Mouse (Mus musculus): ENCODE measurements around the gene Galk1. TPM values are rescaled to one million over a fixed set of nuclear protein-coding genes. Genes with fewer than 3 reads are reported as not detected.

Gene Galk1
- polyA plus RNA-seq, 1 experiment from 2014 or later = 137 TPM

- Histone ChIP-seq H3K27ac (ENCODE audit: low read depth, low read length) (no peak overlapping the region), H3K27me3 (ENCODE audit: control insufficient read depth, insufficient read depth, low read length) (peaks cover 7% of the 10 kb centered on the region; the same call in 1 of the 2 replicates), H3K4me1 (ENCODE audit: control insufficient read depth, insufficient read depth, low read length) (peaks cover 19% of the 10 kb centered on the region), H3K9ac (ENCODE audit: low read depth, low read length) (no peak overlapping the region), H3K4me3 (ENCODE audit: low read depth, low read length) (no peak overlapping the region), H3K4me2 (no peak overlapping the region), H3K36me3 (ENCODE audit: control insufficient read depth, insufficient read depth, low read length) (peaks cover 3% of the 10 kb centered on the region; the same call in 1 of the 2 replicates), H3K9me3 (replicated peaks; ENCODE audit: control insufficient read depth, low read length) (no peaks in the 10 kb centered on the region)
- no peak for ATAC-seq (replicated peaks; ENCODE audit: insufficient number of reproducible peaks, low FRiP score, low TSS enrichment)
- 82% methylated on average over 3 of the region's 3 CpGs for WGBS (ENCODE audit: insufficient replicate concordance)
These were observed 9.6 kb downstream of the Galk1 start for GRCm38 (mm10) chr11:116002894-116003293.

- H3K9ac ChIP-seq (ENCODE audit: low read depth, low read length) = no peak overlapping the region
- no peak overlapping the region for H3K4me3 ChIP-seq (ENCODE audit: low read depth, low read length)
- H3K4me2 ChIP-seq = no peak overlapping the region
- H3K27me3 ChIP-seq (ENCODE audit: control insufficient read depth, insufficient read depth, low read length) = peaks cover 10% of the 10 kb centered on the region; the same call in 1 of the 2 replicates
- 0 out of 2 replicates have a peak, but pooled peaks cover under 1% of the 10 kb centered on the region for H3K36me3 ChIP-seq (ENCODE audit: control insufficient read depth, insufficient read depth, low read length)
- ATAC-seq (replicated peaks; ENCODE audit: insufficient number of reproducible peaks, low FRiP score, low TSS enrichment) = no peak
- no peaks in the 10 kb centered on the region for H3K9me3 ChIP-seq (replicated peaks; ENCODE audit: control insufficient read depth, low read length)
- 57% methylated on average over 6 of the region's 6 CpGs for WGBS (ENCODE audit: insufficient replicate concordance)
- peaks cover 19% of the 10 kb centered on the region for H3K4me1 ChIP-seq (ENCODE audit: control insufficient read depth, insufficient read depth, low read length)
- H3K27ac ChIP-seq (ENCODE audit: low read depth, low read length) = no peak overlapping the region
These were observed 10.8 kb downstream of the Galk1 start for GRCm38 (mm10) chr11:116001725-116002124.

- H3K4me2 ChIP-seq = no peak overlapping the region
- H3K27me3 ChIP-seq (ENCODE audit: control insufficient read depth, insufficient read depth, low read length) = peaks cover 10% of the 10 kb centered on the region; the same call in 1 of the 2 replicates
- H3K36me3 ChIP-seq (ENCODE audit: control insufficient read depth, insufficient read depth, low read length) = no peaks in the 10 kb centered on the region
- 0 out of 2 replicates have a peak overlapping the region, but pooled peaks have one; percentile 28 for H3K9ac ChIP-seq (ENCODE audit: low read depth, low read length)
- H3K9me3 ChIP-seq (replicated peaks; ENCODE audit: control insufficient read depth, low read length) = no peaks in the 10 kb centered on the region
- H3K27ac ChIP-seq (ENCODE audit: low read depth, low read length) = no peak overlapping the region
- no peak overlapping the region for H3K4me3 ChIP-seq (ENCODE audit: low read depth, low read length)
- H3K4me1 ChIP-seq (ENCODE audit: control insufficient read depth, insufficient read depth, low read length) = peaks cover 14% of the 10 kb centered on the region
- no peak for ATAC-seq (replicated peaks; ENCODE audit: insufficient number of reproducible peaks, low FRiP score, low TSS enrichment)
- WGBS (ENCODE audit: insufficient replicate concordance) = 61% methylated on average over 10 of the region's 10 CpGs
These were observed 11.9 kb downstream of the Galk1 start for GRCm38 (mm10) chr11:116000607-116001006.

- no peak overlapping the region; the same call in 1 of the 2 replicates for H3K4me2 ChIP-seq
- WGBS (ENCODE audit: insufficient replicate concordance) = 13% methylated on average over 14 of the region's 14 CpGs
- H3K4me1 ChIP-seq (ENCODE audit: control insufficient read depth, insufficient read depth, low read length) = peaks cover 5% of the 10 kb centered on the region; the same call in 1 of the 2 replicates
- no peak overlapping the region for H3K4me3 ChIP-seq (ENCODE audit: low read depth, low read length)
- no peak overlapping the region for H3K9ac ChIP-seq (ENCODE audit: low read depth, low read length)
- H3K9me3 ChIP-seq (replicated peaks; ENCODE audit: control insufficient read depth, low read length) = no peaks in the 10 kb centered on the region
- peaks cover 10% of the 10 kb centered on the region; the same call in 1 of the 2 replicates for H3K27me3 ChIP-seq (ENCODE audit: control insufficient read depth, insufficient read depth, low read length)
- ATAC-seq (replicated peaks; ENCODE audit: insufficient number of reproducible peaks, low FRiP score, low TSS enrichment) = no peak
- H3K36me3 ChIP-seq (ENCODE audit: control insufficient read depth, insufficient read depth, low read length) = no peaks in the 10 kb centered on the region
- no peak overlapping the region for H3K27ac ChIP-seq (ENCODE audit: low read depth, low read length)
These were observed 12.9 kb downstream of the Galk1 start for GRCm38 (mm10) chr11:115999538-116000143.

- peaks cover 10% of the 10 kb centered on the region; the same call in 1 of the 2 replicates for H3K27me3 ChIP-seq (ENCODE audit: control insufficient read depth, insufficient read depth, low read length)
- H3K4me2 ChIP-seq = no peak overlapping the region
- no peaks in the 10 kb centered on the region for H3K36me3 ChIP-seq (ENCODE audit: control insufficient read depth, insufficient read depth, low read length)
- no peak overlapping the region for H3K9ac ChIP-seq (ENCODE audit: low read depth, low read length)
- no peaks in the 10 kb centered on the region for H3K9me3 ChIP-seq (replicated peaks; ENCODE audit: control insufficient read depth, low read length)
- H3K27ac ChIP-seq (ENCODE audit: low read depth, low read length) = no peak overlapping the region
- no peak overlapping the region for H3K4me3 ChIP-seq (ENCODE audit: low read depth, low read length)
- H3K4me1 ChIP-seq (ENCODE audit: control insufficient read depth, insufficient read depth, low read length) = 0 out of 2 replicates have a peak, but pooled peaks cover under 1% of the 10 kb centered on the region
- no peak; the same call in 1 of the 2 replicates for ATAC-seq (replicated peaks; ENCODE audit: insufficient number of reproducible peaks, low FRiP score, low TSS enrichment)
- 61% methylated on average over 7 of the region's 7 CpGs for WGBS (ENCODE audit: insufficient replicate concordance)
These were observed 13.5 kb downstream of the Galk1 start for GRCm38 (mm10) chr11:115999027-115999426.

- H3K4me3 ChIP-seq (ENCODE audit: low read depth, low read length) = no peak overlapping the region
- H3K9ac ChIP-seq (ENCODE audit: low read depth, low read length) = 0 out of 2 replicates have a peak overlapping the region, but pooled peaks have one; percentile 16
- H3K4me1 ChIP-seq (ENCODE audit: control insufficient read depth, insufficient read depth, low read length) = no peaks in the 10 kb centered on the region
- H3K36me3 ChIP-seq (ENCODE audit: control insufficient read depth, insufficient read depth, low read length) = no peaks in the 10 kb centered on the region
- H3K27me3 ChIP-seq (ENCODE audit: control insufficient read depth, insufficient read depth, low read length) = peaks cover 10% of the 10 kb centered on the region; the same call in 1 of the 2 replicates
- no peak overlapping the region for H3K27ac ChIP-seq (ENCODE audit: low read depth, low read length)
- no peaks in the 10 kb centered on the region for H3K9me3 ChIP-seq (replicated peaks; ENCODE audit: control insufficient read depth, low read length)
- ATAC-seq (replicated peaks; ENCODE audit: insufficient number of reproducible peaks, low FRiP score, low TSS enrichment) = no peak
- H3K4me2 ChIP-seq = no peak overlapping the region
- 63% methylated on average over 5 of the region's 5 CpGs for WGBS (ENCODE audit: insufficient replicate concordance)
These were observed 14.9 kb downstream of the Galk1 start for GRCm38 (mm10) chr11:115997662-115998061.

GRCm38 (mm10) chr11:115997047-115997446 lies 15.5 kb downstream of the Galk1 start:
- H3K36me3 ChIP-seq (ENCODE audit: control insufficient read depth, insufficient read depth, low read length) = no peaks in the 10 kb centered on the region
- peaks cover 10% of the 10 kb centered on the region; the same call in 1 of the 2 replicates for H3K27me3 ChIP-seq (ENCODE audit: control insufficient read depth, insufficient read depth, low read length)
- no peaks in the 10 kb centered on the region for H3K9me3 ChIP-seq (replicated peaks; ENCODE audit: control insufficient read depth, low read length)
- no peak for ATAC-seq (replicated peaks; ENCODE audit: insufficient number of reproducible peaks, low FRiP score, low TSS enrichment)
- H3K4me2 ChIP-seq = no peak overlapping the region
- no peak overlapping the region for H3K4me3 ChIP-seq (ENCODE audit: low read depth, low read length)
- H3K4me1 ChIP-seq (ENCODE audit: control insufficient read depth, insufficient read depth, low read length) = no peaks in the 10 kb centered on the region
- no peak overlapping the region for H3K27ac ChIP-seq (ENCODE audit: low read depth, low read length)
- no peak overlapping the region for H3K9ac ChIP-seq (ENCODE audit: low read depth, low read length)
- 64% methylated on average over 4 of the region's 4 CpGs for WGBS (ENCODE audit: insufficient replicate concordance)

- Histone ChIP-seq H3K4me1 (ENCODE audit: control insufficient read depth, insufficient read depth, low read length) (no peaks in the 10 kb centered on the region), H3K27me3 (ENCODE audit: control insufficient read depth, insufficient read depth, low read length) (peaks cover 4% of the 10 kb centered on the region; the same call in 1 of the 2 replicates), H3K4me2 (no peak overlapping the region), H3K9me3 (replicated peaks; ENCODE audit: control insufficient read depth, low read length) (no peaks in the 10 kb centered on the region), H3K9ac (ENCODE audit: low read depth, low read length) (no peak overlapping the region), H3K4me3 (ENCODE audit: low read depth, low read length) (no peak overlapping the region), H3K27ac (ENCODE audit: low read depth, low read length) (no peak overlapping the region), H3K36me3 (ENCODE audit: control insufficient read depth, insufficient read depth, low read length) (no peaks in the 10 kb centered on the region)
- ATAC-seq (replicated peaks; ENCODE audit: insufficient number of reproducible peaks, low FRiP score, low TSS enrichment) = no peak
- WGBS (ENCODE audit: insufficient replicate concordance) = 88% methylated on average over 3 of the region's 3 CpGs
These were observed 17.3 kb downstream of the Galk1 start for GRCm38 (mm10) chr11:115995256-115995655.

- no peak overlapping the region for H3K4me2 ChIP-seq
- 59% methylated on average over 4 of the region's 4 CpGs for WGBS (ENCODE audit: insufficient replicate concordance)
- no peak for ATAC-seq (replicated peaks; ENCODE audit: insufficient number of reproducible peaks, low FRiP score, low TSS enrichment)
- no peak overlapping the region for H3K4me3 ChIP-seq (ENCODE audit: low read depth, low read length)
- H3K9me3 ChIP-seq (replicated peaks; ENCODE audit: control insufficient read depth, low read length) = no peaks in the 10 kb centered on the region
- H3K36me3 ChIP-seq (ENCODE audit: control insufficient read depth, insufficient read depth, low read length) = no peaks in the 10 kb centered on the region
- H3K27me3 ChIP-seq (ENCODE audit: control insufficient read depth, insufficient read depth, low read length) = peaks cover 15% of the 10 kb centered on the region
- H3K9ac ChIP-seq (ENCODE audit: low read depth, low read length) = no peak overlapping the region
- no peak overlapping the region for H3K27ac ChIP-seq (ENCODE audit: low read depth, low read length)
- no peaks in the 10 kb centered on the region for H3K4me1 ChIP-seq (ENCODE audit: control insufficient read depth, insufficient read depth, low read length)
These were observed 20.4 kb downstream of the Galk1 start for GRCm38 (mm10) chr11:115992098-115992497.

Measured in heart, embryonic 11.5 days (tissue).